Mouse (Mus musculus): ENCODE measurements at regions not wholly inside any gene's neighbourhood (a gene's known extent, or its start where the extent isn't known, plus 50 kb on each side); places are given as distances from the start of the nearest gene placed in this dataset.

GRCm38 (mm10) chr13:44108695-44109094, 324.1 kb downstream of the Cd83 start:
- 49% methylated on average over 11 of the region's 11 CpGs for WGBS
- DNase-seq (ENCODE audit: low read depth, low spot score) = no peak

- no peak for DNase-seq (ENCODE audit: low read depth, low spot score)
Observed at GRCm38 (mm10) chr13:44113043-44113442, 328.5 kb downstream of the Cd83 start.

DNA sequence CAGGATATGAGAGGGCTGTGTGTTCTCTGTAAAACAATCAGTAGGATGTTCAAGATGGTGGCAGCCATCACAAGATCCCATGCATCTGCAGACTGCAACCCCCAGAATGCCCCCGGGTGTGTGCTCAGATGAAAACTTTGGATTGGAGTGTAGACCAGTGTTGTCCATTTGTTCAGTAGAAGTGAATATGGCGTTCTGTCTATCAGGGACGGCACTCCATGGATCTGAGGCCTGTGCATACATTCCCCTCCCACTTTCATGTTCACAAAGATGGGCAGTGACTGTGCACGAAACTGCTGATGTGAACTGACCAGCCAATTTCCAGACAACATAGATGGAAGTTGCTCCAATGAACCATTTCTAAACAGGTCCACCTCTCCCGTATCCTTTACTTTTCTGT, 330.3 kb downstream of the Cd83 start:
- DNase-seq (ENCODE audit: low read depth, low spot score) = no peak
- WGBS = 90% methylated on average over 5 of the region's 5 CpGs

More at GRCm38 (mm10) chr13:44113043-44113442, 328.5 kb downstream of the Cd83 start:
- WGBS = 94% methylated on average over 5 of the region's 5 CpGs

- no peak for DNase-seq (ENCODE audit: low read depth, low spot score)
- WGBS = 71% methylated on average over 9 of the region's 9 CpGs
Observed at GRCm38 (mm10) chr13:44117841-44118240, 333.3 kb downstream of the Cd83 start.

DNA sequence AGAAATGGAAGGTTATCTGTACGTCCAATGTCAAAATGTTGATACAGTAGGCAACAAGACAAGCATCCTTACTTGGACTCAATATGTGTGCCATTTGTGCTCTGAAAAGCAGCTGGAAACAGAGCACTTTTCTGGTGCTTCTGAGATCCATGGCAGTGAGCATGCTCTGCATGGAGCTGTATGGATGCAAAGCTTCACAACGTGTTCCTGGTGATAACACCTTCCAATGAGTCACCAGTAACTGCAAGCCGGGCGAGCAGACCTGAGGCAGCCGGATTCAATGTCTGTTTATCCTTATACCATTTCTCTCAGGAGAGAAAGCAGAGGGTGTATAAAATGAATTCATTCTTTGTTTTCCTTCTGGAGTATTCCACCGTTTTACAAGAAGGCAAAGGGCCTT, 334.3 kb downstream of the Cd83 start:
- no peak for DNase-seq (ENCODE audit: low read depth, low spot score)
- 79% methylated on average over 6 of the region's 6 CpGs for WGBS

- DNase-seq (ENCODE audit: low read depth, low spot score) = no peak
- 81% methylated on average over 8 of the region's 8 CpGs for WGBS
Observed at GRCm38 (mm10) chr13:44121241-44121671, 336.7 kb downstream of the Cd83 start.

GRCm38 (mm10) chr13:44121932-44122331, 337.4 kb downstream of the Cd83 start:
- 89% methylated on average over 7 of the region's 7 CpGs for WGBS
- no peak for DNase-seq (ENCODE audit: low read depth, low spot score)

DNA sequence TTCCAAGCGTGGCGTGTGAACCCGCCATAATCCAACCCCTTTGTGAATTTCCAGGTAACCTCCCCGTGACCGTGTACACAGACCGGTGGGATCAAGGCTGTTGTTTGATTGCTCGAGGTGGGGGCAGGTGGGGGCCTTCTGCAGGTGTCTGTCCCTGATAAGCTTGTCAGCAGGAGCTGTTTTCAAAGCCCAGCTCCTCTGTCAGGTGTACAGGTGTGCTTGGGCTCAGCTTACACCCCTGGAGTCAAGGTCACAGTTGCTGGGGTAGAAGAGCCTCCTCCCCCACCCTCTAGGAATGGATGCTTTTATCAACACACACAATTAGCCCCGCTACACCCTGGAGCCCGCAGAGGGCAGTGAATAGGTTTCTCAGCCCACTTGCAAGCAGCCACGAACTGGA, 341.6 kb downstream of the Cd83 start:
- DNase-seq (ENCODE audit: low read depth, low spot score) = no peak
- 22% methylated on average over 10 of the region's 10 CpGs for WGBS

DNA sequence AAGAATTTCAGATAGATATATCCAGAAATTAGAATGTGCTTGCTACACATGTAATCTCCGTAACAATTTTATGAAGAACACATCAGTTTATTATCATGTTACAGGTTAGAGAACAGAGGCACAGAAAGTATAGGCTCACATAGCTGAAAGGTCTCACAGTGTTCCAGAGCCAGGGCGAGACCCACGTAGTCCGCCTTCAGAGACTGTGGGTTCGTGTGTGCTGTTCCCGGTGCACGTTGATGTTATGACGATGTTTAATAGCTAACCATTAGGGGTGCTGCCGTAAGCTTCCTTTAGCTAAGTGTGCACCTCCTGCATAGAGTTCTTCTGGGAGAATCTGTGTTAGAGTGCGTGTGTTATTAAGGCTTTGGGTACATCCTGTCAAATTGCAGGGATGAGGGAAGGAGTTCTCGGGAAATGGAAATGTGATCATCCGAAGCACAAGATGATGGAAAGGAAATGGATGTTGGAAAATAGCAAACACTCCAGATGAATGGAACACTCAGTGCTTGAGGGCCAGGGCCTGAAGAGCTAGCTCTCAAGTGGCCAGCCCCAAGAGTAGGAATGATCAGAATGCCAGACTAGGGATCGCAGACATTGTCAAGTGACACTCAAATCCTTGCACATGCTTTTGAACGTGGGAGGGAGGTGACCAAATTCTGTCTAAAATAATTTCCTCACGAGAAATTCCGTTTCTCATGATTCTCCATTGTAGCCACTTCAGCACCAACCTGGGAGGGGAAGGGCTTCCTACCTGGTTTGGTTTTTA, 344.1 kb downstream of the Cd83 start:
- no peak for DNase-seq (ENCODE audit: low read depth, low spot score)
- 92% methylated on average over 16 of the region's 16 CpGs for WGBS

GRCm38 (mm10) chr13:44131916-44132315, 347.3 kb downstream of the Cd83 start:
- 94% methylated on average over 5 of the region's 5 CpGs for WGBS
- no peak for DNase-seq (ENCODE audit: low read depth, low spot score)

DNA sequence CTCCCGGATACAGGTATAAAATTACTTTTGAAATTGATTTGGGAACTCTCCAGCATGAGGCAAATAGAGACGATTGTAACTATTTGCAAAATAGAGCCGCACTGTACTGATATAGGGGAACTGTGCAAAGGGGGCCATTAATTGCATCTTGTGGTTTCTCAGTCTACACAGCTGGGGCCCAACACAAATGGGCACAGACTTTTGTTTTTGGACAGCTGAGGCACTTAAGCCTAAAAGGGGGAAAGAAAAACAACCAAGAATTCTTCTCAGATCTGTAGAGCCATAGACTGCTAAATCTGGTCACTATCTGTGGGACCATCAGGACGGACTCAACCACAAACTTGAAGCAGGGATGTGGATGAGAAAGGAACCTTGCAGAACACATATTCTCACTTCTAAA, 347.9 kb downstream of the Cd83 start:
- 92% methylated on average over 4 of the region's 4 CpGs for WGBS
- no peak for DNase-seq (ENCODE audit: low read depth, low spot score)

- no peak for DNase-seq (ENCODE audit: low read depth, low spot score)
- 84% methylated on average over 9 of the region's 9 CpGs for WGBS
Observed at GRCm38 (mm10) chr13:44133436-44133835, 348.9 kb downstream of the Cd83 start.

DNA sequence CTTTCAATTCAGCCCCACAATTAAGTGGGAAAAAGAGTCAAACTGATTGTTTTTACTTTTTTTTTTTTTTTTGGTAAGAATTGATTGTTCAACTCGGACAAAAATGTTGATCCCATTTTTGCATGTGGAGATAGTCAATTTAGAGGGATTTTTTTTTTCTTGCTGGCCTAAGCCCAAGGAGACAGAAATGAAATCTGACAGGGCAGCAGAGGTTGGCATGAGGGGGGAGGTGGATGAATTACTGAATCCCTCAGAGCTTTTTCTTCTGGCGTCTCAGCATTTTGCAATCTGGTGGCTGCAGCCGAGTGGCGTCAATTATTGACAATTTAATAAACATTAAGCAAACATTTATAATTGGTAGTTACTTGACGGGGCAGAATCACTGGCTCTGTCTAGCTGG, 356.6 kb downstream of the Cd83 start:
- WGBS = 60% methylated on average over 5 of the region's 5 CpGs
- no peak for DNase-seq (ENCODE audit: low read depth, low spot score)

DNA sequence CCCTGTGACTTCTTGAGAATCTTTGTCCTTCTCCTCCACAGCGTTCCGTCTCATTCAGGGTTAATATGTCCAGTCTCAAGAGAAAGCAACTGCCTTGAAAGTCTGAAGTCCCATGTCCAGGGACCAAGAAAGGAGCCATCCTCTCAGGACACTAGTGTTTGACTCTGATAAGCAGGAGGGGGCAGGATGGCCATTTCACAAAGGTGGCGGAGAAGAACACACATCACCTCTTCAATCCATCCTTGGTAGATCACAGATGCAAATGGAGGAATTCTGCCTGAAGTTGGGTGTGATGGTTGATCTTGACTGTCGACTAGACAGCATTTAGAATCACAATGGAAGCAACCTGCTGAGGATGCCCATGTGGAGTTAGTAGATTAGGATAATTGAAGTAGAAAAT, 360.9 kb downstream of the Cd83 start:
- WGBS = 96% methylated on average over 4 of the region's 4 CpGs

DNA sequence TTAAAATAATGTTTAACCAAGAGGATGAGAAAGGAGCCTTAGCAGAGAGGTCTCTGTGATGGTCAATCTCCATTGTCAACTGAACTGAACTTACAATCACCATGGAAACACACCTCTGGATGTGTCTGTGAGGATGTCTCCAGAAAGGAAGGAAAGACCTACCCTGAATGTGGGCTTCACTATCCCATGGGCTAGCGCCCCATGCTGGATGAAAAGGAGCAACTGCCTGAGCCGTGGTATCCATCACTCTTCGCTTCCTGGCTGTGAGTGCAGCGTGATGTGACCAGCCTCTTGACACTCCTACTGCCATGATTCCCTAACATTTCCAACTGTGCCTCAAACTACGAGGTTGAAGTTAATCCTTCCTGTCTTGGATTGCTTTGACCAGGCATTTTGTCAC, 363.3 kb downstream of the Cd83 start:
- 89% methylated on average over 5 of the region's 5 CpGs for WGBS

More for the DNA sequence above, 360.9 kb downstream of the Cd83 start:
- no peak for DNase-seq (ENCODE audit: low read depth, low spot score)

DNA sequence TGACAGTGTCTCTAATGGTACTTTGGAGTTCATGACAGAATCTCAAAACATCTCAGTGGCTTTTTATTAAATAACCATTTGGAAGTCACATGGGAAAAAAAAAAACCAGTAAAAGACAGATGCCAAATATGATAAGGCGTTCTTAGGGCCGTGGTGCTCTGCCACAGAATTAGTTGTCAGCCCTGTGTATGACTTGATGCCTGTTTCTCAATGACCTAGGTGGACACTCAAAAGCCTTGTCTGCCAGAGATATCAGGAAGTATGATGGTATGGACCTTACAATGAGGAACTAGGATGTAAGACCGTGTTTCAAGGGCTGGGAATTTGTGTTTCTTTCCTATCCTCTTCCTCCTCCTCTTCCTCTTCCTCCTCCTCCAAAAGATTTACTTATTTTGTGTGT, 364.9 kb downstream of the Cd83 start:
- 63% methylated on average over 3 of the region's 3 CpGs for WGBS
- no peak for DNase-seq (ENCODE audit: low read depth, low spot score)

More for the DNA sequence above, 363.3 kb downstream of the Cd83 start:
- DNase-seq (ENCODE audit: low read depth, low spot score) = no peak

GRCm38 (mm10) chr13:44151526-44151925, 367.0 kb downstream of the Cd83 start:
- DNase-seq (ENCODE audit: low read depth, low spot score) = no peak
- 74% methylated on average over 6 of the region's 6 CpGs for WGBS

DNA sequence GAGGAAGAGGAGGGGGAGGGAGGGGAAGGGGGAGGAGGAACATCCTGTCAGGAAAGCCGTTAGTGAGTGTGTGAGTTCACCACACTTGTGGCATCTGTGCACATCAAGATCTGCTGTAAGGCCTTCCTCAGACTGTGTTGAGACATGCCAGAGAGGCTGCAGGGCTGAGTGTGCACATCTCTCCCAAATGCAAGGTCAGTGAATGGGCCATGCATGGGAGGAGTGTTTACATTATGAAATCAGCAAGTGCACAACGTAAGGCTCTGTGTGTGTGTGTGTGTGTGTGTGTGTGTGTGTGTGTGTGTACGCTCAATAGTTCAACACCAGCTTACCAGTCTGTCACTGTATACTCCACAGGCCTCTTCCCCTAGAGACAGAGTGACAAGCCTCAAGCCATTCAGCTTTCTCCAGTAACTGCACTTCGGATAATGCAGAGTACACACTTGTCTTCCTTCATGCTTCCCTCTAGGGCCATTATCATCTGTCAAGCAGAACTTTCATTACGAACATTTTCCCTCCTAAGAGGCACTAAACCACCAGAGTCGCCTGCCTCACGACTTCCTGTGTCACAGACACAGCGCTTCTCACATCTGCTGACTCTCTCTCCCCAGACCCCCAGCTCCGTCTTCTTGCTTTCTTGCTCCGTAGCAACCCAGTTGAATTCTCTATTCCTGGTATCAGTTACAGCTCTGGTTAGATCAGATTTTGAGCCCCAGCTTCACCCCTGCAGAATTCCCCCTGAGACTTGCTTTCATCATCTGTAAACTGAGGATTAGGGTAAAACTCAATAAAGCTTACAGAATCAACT, 368.4 kb downstream of the Cd83 start:
- no peak for DNase-seq (ENCODE audit: low read depth, low spot score)
- 70% methylated on average over 10 of the region's 10 CpGs for WGBS

DNA sequence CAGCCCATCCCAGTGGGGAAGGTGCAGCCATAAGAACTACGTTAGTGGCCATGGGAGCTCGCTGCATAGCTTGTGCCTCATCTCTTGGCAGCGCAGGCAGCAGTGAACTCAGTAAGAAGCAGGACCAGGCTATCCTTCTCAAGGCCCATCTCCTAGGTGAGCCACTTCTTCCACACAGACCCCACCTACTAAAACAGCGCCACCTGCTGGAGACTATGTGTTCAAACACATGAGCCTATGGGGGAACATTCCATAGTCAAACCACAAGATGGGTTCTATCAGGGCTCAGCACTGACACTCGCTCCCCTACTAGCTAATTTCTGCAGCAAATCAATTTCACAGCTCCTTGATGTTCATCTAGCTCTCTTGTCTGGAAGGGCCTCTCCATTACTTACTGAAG, 369.2 kb downstream of the Cd83 start:
- 97% methylated on average over 5 of the region's 5 CpGs for WGBS
- no peak for DNase-seq (ENCODE audit: low read depth, low spot score)

DNA sequence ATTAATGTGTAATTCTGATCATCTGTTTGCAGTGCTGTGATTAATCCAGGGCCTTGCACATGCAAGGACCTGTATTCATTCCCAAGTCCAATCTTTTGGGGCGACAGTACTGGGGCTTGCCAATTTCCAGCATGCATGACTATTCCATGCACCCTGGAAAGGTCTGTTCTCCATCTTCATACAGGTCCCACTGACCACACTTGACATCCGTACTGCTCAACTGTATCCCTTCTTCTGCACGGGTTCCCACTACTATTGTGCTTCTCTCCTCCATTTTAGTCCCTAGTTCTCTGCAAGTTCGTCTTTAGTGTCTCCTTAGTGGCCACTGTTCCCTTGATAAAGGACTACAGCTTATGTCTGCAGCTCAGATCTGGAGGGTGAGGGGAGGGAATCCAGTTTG, 371.4 kb downstream of the Cd83 start:
- WGBS = 89% methylated on average over 4 of the region's 4 CpGs

DNA sequence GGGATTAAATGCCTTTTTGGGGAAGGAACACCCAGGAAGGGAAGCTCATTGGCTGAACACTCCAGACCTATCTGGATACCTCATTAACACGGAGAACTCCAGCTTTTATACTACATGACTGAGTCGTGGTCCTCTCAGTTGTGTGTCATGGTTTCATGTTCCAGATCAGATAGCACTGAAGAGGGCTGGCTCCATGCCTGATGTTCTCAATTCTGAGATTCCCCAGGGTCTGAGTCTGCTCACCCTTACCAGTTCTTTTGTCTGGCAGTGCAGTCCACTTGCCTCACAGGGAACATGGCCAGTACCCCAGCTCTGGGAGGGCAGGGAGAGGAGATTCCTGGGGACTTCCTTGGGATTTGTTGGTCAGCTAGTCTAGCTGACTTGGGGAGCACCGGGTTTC, 372.0 kb downstream of the Cd83 start:
- WGBS = 73% methylated on average over 3 of the region's 3 CpGs
- DNase-seq (ENCODE audit: low read depth, low spot score) = no peak

More for the DNA sequence above, 371.4 kb downstream of the Cd83 start:
- no peak for DNase-seq (ENCODE audit: low read depth, low spot score)

Measured in large intestine, adult 2 months (tissue).